9 mouse cellular contexts compared by ENCODE assay signal in genomic region chr15:76987137-76987536, GRCm38 (mm10). TPM values are rescaled to one million over a fixed set of nuclear protein-coding genes. Genes with fewer than 3 reads are reported as not detected.
DNase-seq lines count a peak whose midpoint lies in the region; ATAC-seq and TF ChIP-seq lines count a peak whose summit lies in the region.
"Had no signal": no experiment of that assay in that cellular context is flagged by ENCODE, and none has a peak within 500 bp of the region (broad histone marks: within the 10 kb centered on the region; RNA-seq: fewer than 3 reads in every experiment).

No protein-coding gene starts in this region.

- no peak for ATAC-seq in kidney, embryonic 15.5 days (replicated peaks; ENCODE audit: low FRiP score)
- ATAC-seq in embryonic facial prominence, embryonic 12.5 days (ENCODE audit: insufficient number of reproducible peaks, insufficient read depth, low FRiP score, low TSS enrichment): no peak; the same call in 1 of the 2 replicates
- ATAC-seq in hindbrain, postnatal 0 days: no peak
- ATAC-seq in midbrain, postnatal 0 days (ENCODE audit: low FRiP score): peak; percentile 11; the same call in 1 of the 2 replicates

- H3K4me2 ChIP-seq in kidney, embryonic 15.5 days: peak overlapping the region; percentile 85
- H3K4me2 ChIP-seq in embryonic facial prominence, embryonic 12.5 days (replicated peaks): peak overlapping the region; percentile 55
- H3K4me2 ChIP-seq in hindbrain, postnatal 0 days (ENCODE audit: low read depth, low read length): peak overlapping the region; percentile 51
- H3K4me2 ChIP-seq in midbrain, postnatal 0 days (ENCODE audit: low read depth, low read length, poor library complexity, severe bottlenecking): peak overlapping the region; percentile 40

- H3K9me3 ChIP-seq in kidney, embryonic 15.5 days (replicated peaks): no peaks in the 10 kb centered on the region
- no peaks in the 10 kb centered on the region for H3K9me3 ChIP-seq in embryonic facial prominence, embryonic 12.5 days
- no peaks in the 10 kb centered on the region for H3K9me3 ChIP-seq in hindbrain, postnatal 0 days (ENCODE audit: low read length)
- no peaks in the 10 kb centered on the region for H3K9me3 ChIP-seq in midbrain, postnatal 0 days (ENCODE audit: low read length)

- 0 out of 2 replicates have a peak, but pooled peaks cover 7% of the 10 kb centered on the region for H3K27me3 ChIP-seq in kidney, embryonic 15.5 days
- no peaks in the 10 kb centered on the region for H3K27me3 ChIP-seq in embryonic facial prominence, embryonic 12.5 days
- H3K27me3 ChIP-seq in hindbrain, postnatal 0 days (ENCODE audit: insufficient read depth, low read length): no peaks in the 10 kb centered on the region
- H3K27me3 ChIP-seq in midbrain, postnatal 0 days (ENCODE audit: insufficient read depth, low read length): no peaks in the 10 kb centered on the region
- H3K27me3 ChIP-seq in cerebellum, adult 2 months (ENCODE audit: control insufficient read depth, insufficient read depth, low read length): no peaks in the 10 kb centered on the region

- no peak for DNase-seq in kidney, adult 9 months
- DNase-seq in hindbrain, postnatal 0 days (ENCODE audit: low spot score): no peak
- DNase-seq in midbrain, postnatal 0 days (ENCODE audit: low spot score): no peak
- DNase-seq in cerebellum, adult 2 months: no peak
- no peak for DNase-seq in layer of hippocampus, adult 9-10 months (ENCODE audit: low spot score)
- no peak for DNase-seq in cerebellum, adult 18-20 months
- DNase-seq: cerebellum, adult 11-12 months had no signal

- peak overlapping the region; percentile 32 for H3K9ac ChIP-seq in kidney, embryonic 15.5 days
- peak overlapping the region; percentile 39; the same call in 1 of the 2 replicates for H3K9ac ChIP-seq in embryonic facial prominence, embryonic 12.5 days
- peak overlapping the region; percentile 40; the same call in 1 of the 2 replicates for H3K9ac ChIP-seq in hindbrain, postnatal 0 days (replicated peaks; ENCODE audit: low read length)
- H3K9ac ChIP-seq in midbrain, postnatal 0 days (replicated peaks; ENCODE audit: low read length, poor library complexity, severe bottlenecking): peak overlapping the region; percentile 20; the same call in 1 of the 2 replicates

- H3K4me3 ChIP-seq in kidney, embryonic 15.5 days (replicated peaks): peak overlapping the region; percentile 54
- peak overlapping the region; percentile 40 for H3K4me3 ChIP-seq in embryonic facial prominence, embryonic 12.5 days
- H3K4me3 ChIP-seq in hindbrain, postnatal 0 days (ENCODE audit: low read length): peak overlapping the region; percentile 23
- peak overlapping the region; percentile 8; the same call in 1 of the 2 replicates for H3K4me3 ChIP-seq in midbrain, postnatal 0 days (ENCODE audit: low read depth, low read length)
- no peak overlapping the region for H3K4me3 ChIP-seq in cerebellum, adult 2 months (replicated peaks; ENCODE audit: insufficient read depth, low read depth, low read length)

- peaks cover 11% of the 10 kb centered on the region for H3K4me1 ChIP-seq in kidney, embryonic 15.5 days
- peaks cover 7% of the 10 kb centered on the region; the same call in 1 of the 2 replicates for H3K4me1 ChIP-seq in embryonic facial prominence, embryonic 12.5 days
- H3K4me1 ChIP-seq in hindbrain, postnatal 0 days (ENCODE audit: insufficient read depth, low read length): peaks cover 11% of the 10 kb centered on the region
- no peaks in the 10 kb centered on the region for H3K4me1 ChIP-seq in midbrain, postnatal 0 days (ENCODE audit: insufficient read depth, low read length)
- no peaks in the 10 kb centered on the region; the same call in 1 of the 2 replicates for H3K4me1 ChIP-seq in cerebellum, adult 2 months (ENCODE audit: control insufficient read depth, insufficient read depth, low read length)

- TF ChIP-seq POLR2A in cerebellum, adult 2 months (IDR thresholded peaks at IDR 0.05; ENCODE audit: borderline replicate concordance, insufficient read depth, low read length): no peak

- H3K36me3 ChIP-seq in kidney, embryonic 15.5 days: no peaks in the 10 kb centered on the region
- no peaks in the 10 kb centered on the region for H3K36me3 ChIP-seq in embryonic facial prominence, embryonic 12.5 days
- no peaks in the 10 kb centered on the region for H3K36me3 ChIP-seq in hindbrain, postnatal 0 days (ENCODE audit: insufficient read depth, low read length)
- no peaks in the 10 kb centered on the region for H3K36me3 ChIP-seq in midbrain, postnatal 0 days (ENCODE audit: insufficient read depth, low read length)

- H3K27ac ChIP-seq in kidney, embryonic 15.5 days: no peak overlapping the region
- no peak overlapping the region for H3K27ac ChIP-seq in embryonic facial prominence, embryonic 12.5 days
- peak overlapping the region; percentile 73 for H3K27ac ChIP-seq in hindbrain, postnatal 0 days
- H3K27ac ChIP-seq in midbrain, postnatal 0 days (ENCODE audit: low read depth, low read length): peak overlapping the region; percentile 75
- H3K27ac ChIP-seq in cerebellum, adult 2 months (ENCODE audit: insufficient read depth, low read length): no peak overlapping the region

- TF ChIP-seq CTCF in hindbrain, postnatal 0 days (IDR thresholded peaks at IDR 0.05; ENCODE audit: low read depth): no peak
- no peak for TF ChIP-seq CTCF in midbrain, postnatal 0 days (IDR thresholded peaks at IDR 0.05)
- TF ChIP-seq CTCF in cerebellum, adult 2 months (IDR thresholded peaks at IDR 0.05; ENCODE audit: borderline replicate concordance, insufficient read depth, low read depth, low read length): no peak

- 15% methylated on average over 11 of the region's 11 CpGs for WGBS in kidney, embryonic 15.5 days
- 17% methylated on average over 11 of the region's 11 CpGs for WGBS in embryonic facial prominence, embryonic 12.5 days
- 14% methylated on average over 11 of the region's 11 CpGs for WGBS in hindbrain, postnatal 0 days
- 16% methylated on average over 11 of the region's 11 CpGs for WGBS in midbrain, postnatal 0 days
- 38% methylated on average over 11 of the region's 11 CpGs for WGBS in cerebellum, adult 2 months

RNA-seq across cellular contexts. Expression of gene 1110038F14Rik, which starts 38.8 kb away (rescaled TPM):
- 79.2 and 82.2 TPM in 2 replicates for polyA plus RNA-seq in kidney, embryonic 15.5 days (2015; fragmentation: Nextera tagmentation; extraction: Ambion mirVana)
- polyA plus RNA-seq in embryonic facial prominence, embryonic 12.5 days (2016; fragmentation: Nextera tagmentation; extraction: Ambion mirVana): 88.5 and 92.8 TPM in 2 replicates
- total RNA-seq in hindbrain, postnatal 0 days (2014; rRNA removed): 9.7 and 12.2 TPM in 2 replicates
- 42.4 and 46.6 TPM in 2 replicates for polyA plus RNA-seq in hindbrain, postnatal 0 days (2015; fragmentation: Nextera tagmentation; extraction: Ambion mirVana)
- total RNA-seq in midbrain, postnatal 0 days (2014; rRNA removed): 19.4 and 24.1 TPM in 2 replicates
- 41.2 and 42.0 TPM in 2 replicates for polyA plus RNA-seq in midbrain, postnatal 0 days (2015; fragmentation: Nextera tagmentation; extraction: Ambion mirVana)
- polyA plus RNA-seq in cerebellum, adult 2 months (2012; rRNA removed): 27.2 and 28.8 TPM in 2 replicates

RNA-seq across cellular contexts. Expression of gene Apol6, which starts 57.4 kb away (rescaled TPM):
- 0.23 TPM in 1 of 2 replicates, not detected in the other for polyA plus RNA-seq in kidney, embryonic 15.5 days (2015; fragmentation: Nextera tagmentation; extraction: Ambion mirVana)
- polyA plus RNA-seq in embryonic facial prominence, embryonic 12.5 days (2016; fragmentation: Nextera tagmentation; extraction: Ambion mirVana): 0.09 TPM in 1 of 2 replicates, not detected in the other
- total RNA-seq in hindbrain, postnatal 0 days (2014; rRNA removed): 1.1 TPM in 1 of 2 replicates, not detected in the other
- polyA plus RNA-seq in hindbrain, postnatal 0 days (2015; fragmentation: Nextera tagmentation; extraction: Ambion mirVana): 0.35 TPM in 1 of 2 replicates, not detected in the other
- total RNA-seq in midbrain, postnatal 0 days (2014; rRNA removed): 0.14 and 0.16 TPM in 2 replicates
- polyA plus RNA-seq in midbrain, postnatal 0 days (2015; fragmentation: Nextera tagmentation; extraction: Ambion mirVana): 0.15 and 0.16 TPM in 2 replicates
- 0.30 and 0.49 TPM in 2 replicates for polyA plus RNA-seq in cerebellum, adult 2 months (2012; rRNA removed)

Comparison
In these comparisons a context has a peak if more than half of its experiments do, and no peak if none do; other contexts are left out.
1. H3K27ac ChIP-seq: peak in hindbrain, postnatal 0 days (single experiment) and midbrain, postnatal 0 days (single experiment); none in kidney, embryonic 15.5 days (single experiment), embryonic facial prominence, embryonic 12.5 days (single experiment) and cerebellum, adult 2 months (single experiment).
2. Peak in every context shown above with its lines, with median percentiles within 50 percentile points of each other: H3K4me2 ChIP-seq and H3K9ac ChIP-seq.